Mouse (Mus musculus) intestine, postnatal 0 days (tissue): ENCODE results near the gene Gabrd. TPM values are rescaled to one million over a fixed set of nuclear protein-coding genes. Genes with fewer than 3 reads are reported as not detected.
A peak's percentile ranks its signal among the peaks of the same experiment; 100 is the strongest.

ENCODE experiments used
- ATAC-seq: fragments of 200-750 bp; cut with Nextera tagmentation; 2 replicates; pipeline ENCODE4 v1.8.0; 2017; ENCODE audit warnings: mild to moderate bottlenecking, moderate TSS enrichment, moderate library complexity
- H3K27ac ChIP-seq: fragments of 300-500 bp; sonication (generic); 2 replicates; pipeline ENCODE4 v1.5.1; 2014; ENCODE audit warnings: mild to moderate bottlenecking, low read depth, low read length, moderate library complexity
- H3K27me3 ChIP-seq: fragments of 300-500 bp; sonication (generic); replicated peaks from 2 replicates; pipeline ENCODE4 v1.6.1; 2014; ENCODE audit warnings: low read length, mixed read lengths; ENCODE audit not compliant: control insufficient read depth, insufficient read depth
- H3K36me3 ChIP-seq: fragments of 300-500 bp; sonication (generic); 2 replicates; pipeline ENCODE4 v1.6.1; 2014; ENCODE audit warnings: mild to moderate bottlenecking, moderate library complexity; ENCODE audit not compliant: control insufficient read depth, insufficient read depth
- H3K4me1 ChIP-seq: fragments of 300-500 bp; sonication (generic); replicated peaks from 2 replicates; pipeline ENCODE4 v1.6.1; 2014; ENCODE audit warnings: antibody characterized with exemption, low read length, mixed read lengths; ENCODE audit not compliant: control insufficient read depth, insufficient read depth
- H3K4me2 ChIP-seq: fragments of 300-500 bp; sonication (generic); replicated peaks from 2 replicates; pipeline ENCODE4 v1.6.1; 2014; ENCODE audit warnings: low read depth, mild to moderate bottlenecking, moderate library complexity
- H3K4me3 ChIP-seq: fragments of 300-500 bp; sonication (generic); 2 replicates; pipeline ENCODE4 v1.5.1; 2014; ENCODE audit warnings: low read depth, low read length
- H3K9ac ChIP-seq: fragments of 300-500 bp; sonication (generic); 2 replicates; pipeline ENCODE4 v1.6.1; 2014; ENCODE audit warnings: mild to moderate bottlenecking, low read depth, low read length
- H3K9me3 ChIP-seq: fragments of 300-500 bp; sonication (generic); 2 replicates; pipeline ENCODE4 v1.6.1; 2016; ENCODE audit warnings: mixed run types; ENCODE audit not compliant: control insufficient read depth
- CTCF ChIP-seq: sonication (generic); IDR thresholded peaks from 2 replicates; pipeline ENCODE4 v1.5.1; 2016; ENCODE audit warnings: low read depth, mild to moderate bottlenecking, control low read depth, antibody characterized with exemption, moderate library complexity
- WGBS: fragments of 180-500 bp; shearing (Covaris S2); extraction: QIAGEN DNeasy Blood & Tissue Kit; methylation state at CpG from one replicate; pipeline ENCODE4 v1.1.7; 2014; 5-methylcytosine and 5-hydroxymethylcytosine counted together
- polyA plus RNA-seq: library from polyadenylated mRNA; unstranded; fragments of >200 nt; fragmentation: Nextera tagmentation; extraction: Ambion mirVana; gene quantifications from 2 replicates; pipeline ENCODE4 v1.2.1, GENCODE M21; 2015

The Gabrd gene
- polyA plus RNA-seq, 1 experiment from 2014 or later = 0.21 TPM

DNA sequence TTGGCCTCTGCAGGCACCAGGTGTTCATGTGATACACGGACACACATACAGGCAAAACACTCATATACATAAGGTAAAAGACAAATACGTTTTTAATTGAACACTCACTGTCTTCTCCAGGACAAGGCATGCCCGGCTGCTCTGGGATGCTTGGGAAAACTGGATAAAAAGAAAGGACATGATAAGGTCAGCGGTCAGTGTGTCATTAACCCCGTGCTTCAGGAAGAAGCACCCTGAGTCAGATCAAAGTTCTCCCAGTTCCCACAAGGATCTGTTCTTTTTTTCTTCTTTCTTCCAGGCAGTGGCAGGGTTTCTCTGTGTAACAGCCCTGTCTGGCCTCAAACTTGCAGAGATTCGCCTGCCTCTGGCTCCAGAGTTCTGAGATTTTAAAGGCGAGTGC is 43.4 kb downstream of the Gabrd start:
- H3K4me2 ChIP-seq = no peak overlapping the region
- H3K4me3 ChIP-seq = no peak overlapping the region
- ATAC-seq = no peak
- peaks cover 4% of the 10 kb centered on the region; the same call in 1 of the 2 replicates for H3K36me3 ChIP-seq
- H3K27ac ChIP-seq = no peak overlapping the region
- 77% methylated on average over 7 of the region's 7 CpGs for WGBS
- no peaks in the 10 kb centered on the region for H3K9me3 ChIP-seq
- no peak overlapping the region for H3K9ac ChIP-seq
- TF ChIP-seq CTCF = no peak
- no peaks in the 10 kb centered on the region for H3K4me1 ChIP-seq
- no peaks in the 10 kb centered on the region for H3K27me3 ChIP-seq

DNA sequence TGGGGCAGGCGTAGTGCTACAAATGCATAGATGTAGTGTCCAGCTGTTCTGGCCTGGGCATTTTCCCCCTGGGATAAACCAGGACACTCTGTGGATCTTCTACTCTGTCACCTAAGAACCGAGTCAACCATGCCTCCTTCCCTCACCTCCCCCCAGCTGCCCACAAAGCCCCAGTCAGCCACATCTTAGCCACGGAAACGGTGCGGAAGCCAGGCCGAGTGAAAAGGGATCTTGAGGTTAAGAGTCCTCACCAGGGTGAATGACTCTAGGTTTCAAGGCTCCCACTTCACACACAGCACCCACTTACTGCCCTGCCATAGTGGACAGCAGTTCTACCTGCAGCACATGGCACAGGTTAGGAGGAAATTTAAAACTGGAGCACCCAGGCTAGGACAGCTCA is 43.9 kb downstream of the Gabrd start:
- ATAC-seq = no peak
- no peak overlapping the region for H3K9ac ChIP-seq
- H3K4me1 ChIP-seq = no peaks in the 10 kb centered on the region
- TF ChIP-seq CTCF = no peak
- WGBS = 85% methylated on average over 6 of the region's 6 CpGs
- H3K27ac ChIP-seq = no peak overlapping the region
- H3K27me3 ChIP-seq = no peaks in the 10 kb centered on the region
- no peak overlapping the region for H3K4me2 ChIP-seq
- H3K36me3 ChIP-seq = peaks cover 4% of the 10 kb centered on the region; the same call in 1 of the 2 replicates
- no peaks in the 10 kb centered on the region for H3K9me3 ChIP-seq
- no peak overlapping the region for H3K4me3 ChIP-seq

DNA sequence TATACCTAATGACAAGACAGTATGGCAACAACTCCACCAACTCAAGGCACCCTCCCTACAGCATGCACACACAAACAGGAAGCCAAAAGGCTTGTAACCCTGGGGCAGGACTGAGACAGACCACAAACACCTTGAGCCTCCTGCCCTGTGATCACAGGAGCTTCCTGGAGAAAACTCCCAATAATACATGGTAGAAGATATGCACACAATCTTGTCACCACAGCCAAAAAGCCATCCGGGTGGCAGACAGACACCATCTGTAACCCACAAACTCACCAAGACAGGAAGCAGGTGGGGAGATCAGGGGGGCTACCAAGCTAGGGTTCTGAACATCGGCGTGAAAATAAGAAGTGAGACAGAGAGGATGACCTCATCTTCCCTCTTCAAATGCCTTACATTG is 45.3 kb downstream of the Gabrd start:
- Histone ChIP-seq H3K4me3 (no peak overlapping the region), H3K4me1 (no peaks in the 10 kb centered on the region), H3K4me2 (no peak overlapping the region), H3K27ac (no peak overlapping the region), H3K27me3 (no peaks in the 10 kb centered on the region), H3K9ac (no peak overlapping the region), H3K36me3 (peaks cover 4% of the 10 kb centered on the region; the same call in 1 of the 2 replicates), H3K9me3 (no peaks in the 10 kb centered on the region)
- no peak for ATAC-seq
- TF ChIP-seq CTCF = no peak
- 88% methylated on average over 3 of the region's 3 CpGs for WGBS

DNA sequence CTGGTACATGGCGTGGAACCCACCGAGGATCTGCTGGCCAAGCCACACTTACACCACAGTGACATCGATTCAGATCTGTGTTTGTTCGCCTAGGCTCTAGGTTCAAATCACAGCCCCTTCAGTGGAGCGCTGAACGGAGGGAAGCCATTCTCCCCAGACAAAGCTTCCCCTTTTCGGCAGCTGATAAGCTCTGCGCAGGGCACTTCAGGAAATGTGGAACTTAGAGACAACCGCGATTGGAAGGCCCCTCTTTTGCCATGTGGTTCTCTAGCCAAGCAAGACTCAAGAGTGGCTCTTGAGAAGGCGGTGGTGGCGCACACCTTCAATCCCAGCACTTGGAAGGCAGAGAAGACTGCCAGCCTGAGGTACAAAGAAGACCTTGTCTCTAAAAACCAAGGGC is 51.6 kb downstream of the Gabrd start:
- 94% methylated on average over 12 of the region's 12 CpGs for WGBS
- H3K27me3 ChIP-seq = no peaks in the 10 kb centered on the region

DNA sequence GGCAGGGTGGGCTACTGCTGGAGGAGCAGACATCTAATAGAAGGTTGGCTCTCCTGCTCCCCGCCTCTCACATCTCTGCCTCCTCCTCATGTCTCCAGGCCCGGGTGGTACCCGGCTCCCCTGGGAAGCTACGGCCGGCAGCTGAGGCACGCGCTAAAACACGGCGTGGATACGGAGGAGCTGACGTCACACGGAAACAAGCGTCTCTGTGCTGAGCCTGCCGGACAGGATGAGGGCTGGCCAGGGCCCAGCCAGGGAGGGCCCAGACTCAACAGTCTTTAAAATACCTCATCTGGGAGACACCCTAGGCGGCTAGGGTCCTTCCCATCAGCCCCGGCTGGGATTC is 52.3 kb downstream of the Gabrd start:
- no peaks in the 10 kb centered on the region for H3K36me3 ChIP-seq
- 0 out of 2 replicates have a peak, but pooled peaks have one; percentile 36 for ATAC-seq
- H3K4me3 ChIP-seq = peak overlapping the region; percentile 24
- WGBS = 17% methylated on average over 16 of the region's 16 CpGs
- no peak overlapping the region for H3K9ac ChIP-seq
- no peak for TF ChIP-seq CTCF
- H3K4me1 ChIP-seq = no peaks in the 10 kb centered on the region
- H3K27ac ChIP-seq = no peak overlapping the region
- H3K9me3 ChIP-seq = no peaks in the 10 kb centered on the region
- no peaks in the 10 kb centered on the region for H3K27me3 ChIP-seq
- H3K4me2 ChIP-seq = peak overlapping the region; percentile 59

More for the DNA sequence above, 51.6 kb downstream of the Gabrd start:
- no peak overlapping the region for H3K9ac ChIP-seq
- no peak overlapping the region for H3K27ac ChIP-seq
- TF ChIP-seq CTCF = no peak
- no peak for ATAC-seq
- no peaks in the 10 kb centered on the region for H3K36me3 ChIP-seq
- no peaks in the 10 kb centered on the region for H3K4me1 ChIP-seq
- no peak overlapping the region for H3K4me3 ChIP-seq
- H3K9me3 ChIP-seq = no peaks in the 10 kb centered on the region
- no peak overlapping the region for H3K4me2 ChIP-seq

DNA sequence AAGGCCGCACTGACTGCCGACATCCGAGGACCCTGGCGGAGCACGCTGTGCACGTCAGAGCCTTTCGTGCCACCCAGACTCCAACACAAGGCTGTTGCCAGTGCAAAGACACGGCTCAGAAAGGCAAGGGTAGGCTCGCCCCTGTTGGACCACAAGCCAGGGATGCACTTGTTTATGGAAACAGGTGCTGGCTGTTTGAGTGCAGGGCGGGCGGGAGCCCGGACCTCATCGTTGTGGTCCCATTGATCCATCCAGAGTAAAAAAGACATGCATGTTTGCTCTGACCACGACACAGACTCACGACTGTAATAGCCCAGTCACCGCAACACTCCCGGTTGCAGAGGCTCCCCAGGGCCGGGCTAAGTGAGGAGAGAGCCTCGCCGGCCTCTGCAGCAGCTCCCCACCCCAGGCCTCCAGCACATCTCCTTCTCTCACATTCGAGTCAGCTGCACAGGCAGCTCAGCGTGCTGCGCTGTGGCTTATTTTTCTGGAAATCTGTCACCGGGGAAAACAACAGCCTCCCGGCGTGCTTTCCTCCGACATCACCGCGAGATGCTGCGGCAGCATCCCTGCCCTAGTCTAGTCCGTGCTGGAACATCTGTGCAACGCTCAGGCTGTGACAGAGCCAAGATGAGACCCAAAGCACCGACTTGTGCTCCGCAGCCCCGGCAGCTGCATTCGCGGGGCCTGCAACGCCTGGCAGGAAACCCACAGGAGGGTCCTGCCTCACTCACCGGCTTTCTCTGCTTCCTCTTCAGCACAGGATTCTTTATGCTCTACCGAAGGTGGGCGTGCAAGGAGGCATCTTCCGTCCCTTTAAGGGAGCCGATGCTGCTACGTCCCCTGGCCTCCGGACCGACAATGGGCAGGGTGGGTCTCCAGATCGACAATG is 53.0 kb downstream of the Gabrd start:
- Histone ChIP-seq H3K4me2 (peak overlapping the region; percentile 59), H3K9ac (peak overlapping the region; percentile 31), H3K27ac (no peak overlapping the region), H3K27me3 (no peaks in the 10 kb centered on the region), H3K9me3 (no peaks in the 10 kb centered on the region), H3K4me3 (peak overlapping the region; percentile 24), H3K36me3 (no peaks in the 10 kb centered on the region), H3K4me1 (no peaks in the 10 kb centered on the region)
- ATAC-seq = 0 out of 2 replicates have a peak, but pooled peaks have one; percentile 19
- 40% methylated on average over 47 of the region's 47 CpGs for WGBS
- no peak for TF ChIP-seq CTCF

DNA sequence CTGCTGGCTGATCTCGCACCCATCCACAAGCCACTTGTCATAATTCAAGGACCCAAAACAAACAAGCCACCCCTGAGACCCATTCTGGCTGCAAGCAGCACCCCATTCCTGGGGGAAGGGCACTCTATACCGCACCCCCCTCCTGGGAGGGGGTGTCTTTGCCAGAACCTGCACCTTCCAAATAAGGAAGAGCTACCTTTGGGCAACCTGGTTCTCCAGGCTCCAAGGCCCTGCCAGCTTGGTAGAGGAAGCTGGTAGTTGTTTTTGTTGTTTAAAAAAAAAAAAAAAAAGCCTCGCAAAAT is 53.7 kb downstream of the Gabrd start:
- Histone ChIP-seq H3K9me3 (no peaks in the 10 kb centered on the region), H3K4me1 (no peaks in the 10 kb centered on the region), H3K27ac (no peak overlapping the region), H3K9ac (no peak overlapping the region), H3K27me3 (no peaks in the 10 kb centered on the region), H3K4me3 (no peak overlapping the region), H3K4me2 (no peak overlapping the region), H3K36me3 (no peaks in the 10 kb centered on the region)
- ATAC-seq = no peak
- no peak for TF ChIP-seq CTCF
- WGBS = 73% methylated on average over 3 of the region's 3 CpGs
